Mouse (Mus musculus): ENCODE data around the gene Gna14.
A peak's percentile ranks its signal among the peaks of the same experiment; 100 is the strongest.

Gene Gna14

GRCm38 (mm10) chr19:16598653-16599297 lies 163.2 kb downstream of the Gna14 start:
- DNase-seq = no peak

- peak; percentile 67 to 81 for DNase-seq
These were observed 163.9 kb downstream of the Gna14 start for GRCm38 (mm10) chr19:16599298-16599970.

GRCm38 (mm10) chr19:16602026-16602425 lies 166.5 kb downstream of the Gna14 start:
- no peak for DNase-seq

- no peak for DNase-seq
These were observed 172.1 kb downstream of the Gna14 start for GRCm38 (mm10) chr19:16607634-16608033.

- DNase-seq = no peak
These were observed 187.6 kb downstream of the Gna14 start for GRCm38 (mm10) chr19:16623154-16623553.

- DNase-seq = no peak
These were observed 189.4 kb downstream of the Gna14 start for GRCm38 (mm10) chr19:16624994-16625393.

- DNase-seq = peak in 1 of 2 experiments; percentile 26
These were observed 190.2 kb downstream of the Gna14 start for GRCm38 (mm10) chr19:16625610-16626395.

All from kidney, postnatal 36 days (tissue).